Mouse (Mus musculus) yolk sac, embryonic 10.5 days (tissue): ENCODE measurements around the gene Alg5.
"Not testable (repeated sequence)": the region's sequence is repeated elsewhere in the genome, so short reads cannot be mapped to it uniquely, and the experiment has no call there.

ENCODE experiments used
- DNase-seq: peaks from one replicate; pipeline ENCODE4 v3.0.0-alpha.2; 2017; ENCODE audit warnings: low spot score

Gene Alg5

GRCm38 (mm10) chr3:54737317-54737716 lies 2.0 kb downstream of the Alg5 start:
- no peak for DNase-seq

DNA sequence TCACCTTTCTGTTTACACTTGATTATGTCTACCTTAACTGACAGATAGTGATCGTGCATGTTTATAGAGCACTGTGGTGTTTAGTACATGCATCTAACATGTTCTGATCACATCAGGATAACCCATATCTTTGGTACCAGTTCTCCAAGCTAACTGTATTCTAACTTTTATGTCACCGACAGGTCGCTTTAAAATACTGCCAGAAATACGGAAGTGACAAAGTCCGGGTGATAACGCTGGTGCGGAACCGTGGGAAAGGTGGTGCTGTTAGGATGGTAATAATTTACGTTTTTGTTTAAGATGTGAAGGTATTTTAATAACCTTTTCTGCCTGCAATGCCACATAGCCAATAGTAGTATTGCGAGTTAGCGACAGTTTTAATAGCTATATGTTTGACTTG lies 6.6 kb downstream of the Alg5 start:
- no peak for DNase-seq

GRCm38 (mm10) chr3:54745799-54746198 lies 10.5 kb downstream of the Alg5 start:
- DNase-seq: no peak

- DNase-seq: no peak
Measured at GRCm38 (mm10) chr3:54753411-54753810, 18.1 kb downstream of the Alg5 start.

DNA sequence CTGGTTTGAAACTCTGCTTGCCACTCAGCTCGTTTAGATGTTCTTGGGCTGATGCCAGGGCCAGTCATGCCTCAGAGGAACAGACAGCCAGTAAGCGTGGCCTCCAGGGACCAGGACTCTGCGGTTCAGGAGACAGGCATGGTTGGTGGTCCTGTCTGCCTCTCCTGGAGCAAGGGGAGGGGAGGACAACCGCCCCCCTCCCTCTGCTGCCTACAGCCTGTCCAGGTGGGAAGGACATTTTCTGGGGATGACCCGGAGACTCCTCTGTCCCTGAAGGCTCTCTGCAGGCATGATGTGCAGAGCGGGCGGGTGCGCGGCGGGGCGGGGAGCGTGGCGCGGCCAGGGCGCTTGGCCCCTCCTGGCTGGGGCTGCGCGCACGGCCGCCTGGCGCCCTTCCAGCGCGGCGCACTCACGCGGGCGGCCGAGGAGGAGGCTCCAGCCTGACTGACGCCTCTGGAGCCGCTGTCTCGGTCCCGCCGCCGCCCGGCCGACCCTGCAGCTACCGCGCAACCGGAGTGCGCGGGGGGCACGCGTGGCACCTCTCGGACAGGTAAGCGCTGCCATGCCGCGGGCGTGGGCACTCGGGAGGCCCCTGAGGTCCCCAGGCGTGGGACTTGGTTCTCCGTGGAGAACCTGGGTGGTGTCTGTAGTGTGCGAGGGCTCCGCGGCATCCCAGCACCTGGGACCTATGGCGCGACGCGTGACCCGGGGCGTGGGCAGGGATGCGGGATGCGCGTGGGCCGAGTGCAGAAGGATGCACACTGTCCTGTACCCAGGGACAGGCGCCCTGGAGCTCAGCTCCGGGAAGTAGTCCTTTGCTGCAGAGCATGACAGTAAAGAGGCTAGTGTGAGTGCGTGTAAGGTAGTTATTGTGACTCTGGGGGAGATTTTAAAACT lies 20.1 kb downstream of the Alg5 start, which contains the start of gene Smad9:
Smad9 (plus strand) TSS at position 438 of the 897 bp plus-strand sequence.
- DNase-seq: peak; percentile 62

DNA sequence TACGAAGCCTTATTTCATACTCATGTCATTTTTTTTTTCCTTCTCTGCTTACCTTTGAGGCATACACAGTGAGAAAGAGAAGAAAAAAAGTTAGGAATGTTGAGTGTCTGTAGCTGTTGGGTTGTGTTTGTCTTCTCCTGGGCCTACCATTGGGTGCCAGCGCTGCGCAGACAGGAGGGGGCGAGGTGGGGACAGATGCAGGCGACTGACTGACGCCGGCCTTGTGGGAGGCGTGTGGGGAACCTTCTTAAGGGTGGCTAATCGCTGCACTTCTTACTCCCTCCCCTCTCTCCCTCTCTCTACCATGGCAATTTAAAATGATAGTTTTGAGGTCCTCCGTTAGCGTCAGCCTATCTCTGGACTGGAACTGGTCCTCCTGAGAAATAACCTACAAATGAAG lies 20.7 kb downstream of the Alg5 start:
- DNase-seq: peak; percentile 69

DNA sequence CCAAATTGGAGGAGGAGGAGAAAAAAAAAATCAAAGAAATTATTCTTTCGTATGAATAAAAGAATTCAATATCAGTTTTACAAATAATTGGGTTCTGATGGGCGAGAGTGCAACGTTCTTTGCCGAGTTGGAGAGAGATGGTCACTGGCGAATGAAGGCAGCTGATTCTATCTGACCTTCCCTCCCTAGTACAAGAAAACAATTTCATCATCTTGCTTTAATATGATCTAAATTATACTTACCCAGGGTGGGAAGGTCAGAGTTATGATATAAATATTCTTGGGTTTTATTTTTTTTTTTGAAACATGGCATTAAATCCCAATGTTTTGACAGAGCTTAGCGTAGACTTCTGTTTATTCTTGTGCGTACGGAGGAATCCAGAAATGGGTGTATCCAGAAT lies 22.1 kb downstream of the Alg5 start:
- DNase-seq: no peak

- no peak for DNase-seq
Measured at GRCm38 (mm10) chr3:54759211-54759610, 23.9 kb downstream of the Alg5 start.

- peak; percentile 88 for DNase-seq
Measured at GRCm38 (mm10) chr3:54760321-54761115, 25.2 kb downstream of the Alg5 start.

DNA sequence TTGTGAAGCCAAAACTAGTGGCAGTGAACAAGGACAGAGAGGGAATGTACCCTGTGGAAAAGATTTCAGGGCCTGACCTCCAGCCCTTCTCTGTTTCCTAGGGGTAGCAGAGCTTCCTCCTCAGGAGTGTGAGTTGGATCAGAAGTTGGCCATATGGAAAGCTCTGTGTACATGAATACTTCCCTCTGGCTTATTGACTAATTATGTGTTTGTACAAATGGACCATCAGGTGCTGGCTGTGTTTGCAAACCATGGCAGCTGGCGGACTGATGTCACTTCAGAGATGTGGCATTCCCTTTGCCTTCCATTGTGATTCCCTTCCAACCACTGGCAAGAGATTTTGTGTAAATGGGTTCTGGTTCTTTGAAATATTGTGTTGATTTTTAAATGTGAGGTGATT lies 25.9 kb downstream of the Alg5 start:
- DNase-seq: no peak

- DNase-seq: no peak
Measured at GRCm38 (mm10) chr3:54764418-54764817, 29.1 kb downstream of the Alg5 start.

DNA sequence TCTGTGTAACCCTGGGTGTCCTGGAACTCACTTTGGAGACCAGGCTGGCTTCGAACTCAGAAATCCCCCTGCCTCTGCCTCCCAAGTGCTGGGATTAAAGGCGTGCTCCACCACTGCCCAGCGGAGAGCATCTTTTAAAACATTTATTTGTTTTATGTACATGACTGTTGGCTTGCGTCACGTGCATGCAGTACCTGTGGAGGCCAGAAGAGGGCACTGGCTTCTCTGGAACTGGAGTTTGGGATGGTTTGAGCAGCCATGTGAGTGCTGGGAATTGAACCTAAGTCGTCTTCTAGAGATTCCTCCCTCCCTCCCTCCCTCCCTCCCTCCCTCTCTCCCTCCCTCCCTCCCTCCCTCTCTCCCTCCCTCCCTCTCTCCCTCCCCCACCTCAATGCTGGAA lies 30.2 kb downstream of the Alg5 start:
- DNase-seq: not testable (repeated sequence)

DNA sequence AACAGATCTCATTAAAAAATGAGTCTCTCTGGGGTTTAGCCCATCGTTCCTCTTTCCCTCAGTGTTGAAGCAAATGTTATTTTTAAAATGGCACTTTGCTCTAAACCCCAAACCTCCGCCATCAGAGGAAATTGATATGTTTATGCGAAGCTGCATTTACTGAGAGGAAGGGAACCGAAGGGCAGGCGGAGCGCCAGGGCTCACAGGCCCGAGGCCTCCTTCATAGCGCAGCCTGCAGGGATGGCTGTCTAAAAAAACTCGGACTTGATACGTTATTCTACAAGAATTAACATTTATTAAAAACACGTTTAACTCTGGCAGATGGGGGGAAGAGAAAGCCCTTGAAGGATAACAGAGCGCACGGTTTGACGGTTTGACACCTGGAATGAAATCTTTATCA lies 30.7 kb downstream of the Alg5 start:
- DNase-seq: no peak

DNA sequence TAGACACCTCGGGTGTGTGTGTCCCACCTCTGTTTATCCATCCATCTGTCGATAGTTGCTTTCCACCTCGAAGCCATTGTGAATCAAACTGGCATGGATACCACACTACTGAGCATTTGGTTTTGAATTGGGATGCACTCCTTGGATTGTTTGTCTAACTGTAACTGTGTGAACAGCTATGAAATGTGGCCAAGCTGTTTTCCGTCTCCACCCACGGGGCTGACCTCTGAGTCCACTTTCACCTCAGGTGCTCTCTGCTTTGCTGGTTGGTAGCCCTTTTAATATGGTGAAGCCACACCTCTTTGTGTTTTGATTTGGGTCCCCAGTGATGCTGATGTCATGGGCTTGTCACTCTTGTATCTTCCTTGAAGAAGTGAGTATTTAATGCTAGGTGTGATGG lies 31.5 kb downstream of the Alg5 start:
- no peak for DNase-seq

DNA sequence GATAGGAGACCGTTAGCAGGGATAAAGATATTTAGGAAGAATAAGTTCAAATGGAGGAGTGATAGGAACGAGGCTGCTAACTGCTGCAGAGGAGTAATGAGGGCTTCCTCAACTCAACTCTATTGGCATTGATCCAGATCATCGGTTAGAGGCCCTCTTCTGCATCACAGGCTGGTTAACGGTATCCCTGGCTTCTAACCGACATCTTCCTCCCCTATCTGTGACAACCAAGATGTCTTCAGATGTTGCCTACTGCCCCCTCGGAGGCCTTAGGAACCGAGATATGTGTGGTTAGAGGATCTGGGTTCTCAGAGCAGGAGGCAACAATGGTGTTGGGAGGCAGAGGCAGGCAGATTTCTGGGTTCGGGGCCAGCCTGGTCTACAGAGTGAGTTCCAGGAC lies 33.3 kb downstream of the Alg5 start:
- DNase-seq: no peak

GRCm38 (mm10) chr3:54769349-54770275 lies 34.3 kb downstream of the Alg5 start:
- DNase-seq: no peak

DNA sequence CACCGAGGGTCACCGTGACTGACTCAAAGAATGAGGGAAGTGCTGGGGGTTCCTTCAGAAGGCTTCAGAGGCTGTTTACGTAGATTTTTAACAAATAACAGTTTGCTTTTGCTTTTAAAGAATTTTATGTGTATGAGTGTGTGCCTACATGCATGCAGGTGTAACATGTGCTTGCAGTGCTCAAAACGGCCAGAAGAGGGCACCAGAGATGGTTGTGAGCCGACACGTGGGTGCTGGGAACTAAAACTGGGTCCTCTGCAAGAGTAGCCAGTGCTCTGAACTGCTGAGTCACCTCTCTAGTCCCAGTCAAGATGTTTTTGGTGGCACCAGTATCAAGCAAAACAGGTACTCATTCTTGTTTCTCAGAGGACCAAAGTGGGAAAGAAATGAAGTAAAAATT lies 38.3 kb downstream of the Alg5 start:
- no peak for DNase-seq

- no peak for DNase-seq
Measured at GRCm38 (mm10) chr3:54775989-54776631, 40.8 kb downstream of the Alg5 start.

- no peak for DNase-seq
Measured at GRCm38 (mm10) chr3:54790601-54791000, 55.3 kb downstream of the Alg5 start.

DNA sequence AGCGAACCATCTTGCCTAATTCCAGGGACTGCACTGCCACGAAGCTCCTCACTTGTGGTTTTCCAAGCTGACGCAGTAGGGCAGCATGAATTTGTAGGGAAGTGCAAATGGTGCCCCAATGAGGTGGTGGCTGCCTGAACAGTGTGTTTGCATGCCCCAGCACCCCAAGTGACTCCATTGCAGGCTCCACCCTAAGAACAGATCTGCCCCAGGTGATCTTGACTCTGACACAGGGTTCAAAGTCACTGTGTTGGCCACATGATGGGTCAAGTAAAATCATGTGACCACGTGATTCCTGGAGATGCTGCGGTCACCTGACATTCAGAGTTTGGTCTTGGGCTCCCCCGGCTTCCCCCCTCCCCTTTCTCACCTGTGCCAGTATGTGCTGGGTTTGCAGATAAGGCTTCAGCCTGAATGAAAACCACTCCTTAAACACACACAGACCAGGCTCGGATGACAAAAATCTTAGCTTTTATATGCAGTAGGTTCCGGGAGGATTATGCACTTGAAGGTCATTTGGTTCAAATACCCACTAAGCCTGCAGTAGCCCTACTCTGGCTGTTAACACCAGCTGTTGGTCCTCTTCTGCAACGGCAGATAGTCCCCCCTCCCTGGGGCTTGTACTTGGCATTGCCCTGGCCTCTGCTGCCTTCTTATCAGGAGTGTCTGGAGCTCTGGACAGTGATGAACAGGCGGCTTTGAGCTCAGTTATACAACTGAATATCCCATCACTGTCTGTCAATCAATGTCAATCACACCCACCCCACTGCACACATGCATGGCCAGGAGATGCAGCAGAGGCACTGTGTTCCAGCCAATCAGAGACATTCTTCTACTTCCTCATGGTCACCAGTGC lies 56.7 kb downstream of the Alg5 start:
- DNase-seq: no peak

DNA sequence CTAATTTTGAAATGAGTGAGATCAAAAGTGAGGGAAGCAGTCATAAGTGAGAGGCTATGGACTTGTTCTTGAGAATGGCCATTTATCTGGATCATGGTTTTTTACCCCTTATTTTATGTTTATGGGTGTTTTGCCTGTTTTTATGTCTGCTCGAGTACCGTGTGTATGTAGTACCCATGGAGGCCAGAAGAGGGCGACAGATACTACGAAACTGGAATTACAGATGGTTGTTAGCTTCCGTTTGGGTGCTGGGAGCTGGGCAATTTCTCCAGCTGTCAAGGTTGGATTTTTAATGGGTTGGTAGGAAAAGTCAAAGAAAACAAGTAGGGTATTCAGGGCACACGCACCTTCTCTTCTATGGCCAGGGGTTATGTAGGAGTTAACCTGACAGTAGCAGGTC lies 58.4 kb downstream of the Alg5 start:
- no peak for DNase-seq
